Mouse (Mus musculus) left cerebral cortex, adult 2 months (tissue): ENCODE results near the gene Vps26a. TPM values are rescaled to one million over a fixed set of nuclear protein-coding genes. Genes with fewer than 3 reads are reported as not detected.
A peak's percentile ranks its signal among the peaks of the same experiment; 100 is the strongest.

Source experiments
- DNase-seq, 2 experiments: peaks; one replicate each; pipeline ENCODE4 v3.0.0; 2021 to 2022; ENCODE audit warnings: low spot score in 2 of 2, mixed read lengths in 1 of 2; ENCODE audit errors: extremely low spot score in 1 of 2
- H3K27ac ChIP-seq: fragments of 200-600 bp; 2 replicates; pipeline ENCODE4 v1.8.1; 2022
- H3K4me3 ChIP-seq: fragments of 200-600 bp; 2 replicates; pipeline ENCODE4 v1.8.1; 2022
- CTCF ChIP-seq: fragments of 200-600 bp; IDR thresholded peaks from 2 replicates; pipeline ENCODE4 v1.8.1; 2022; ENCODE audit warnings: antibody characterized with exemption, mild to moderate bottlenecking, moderate library complexity
- intact Hi-C: fragments of 180-260 bp; cut with DNase I; formaldehyde crosslinking; loops from one replicate; pipeline ENCODE4 v1.15.1; 2025
- long read RNA-seq, 2 experiments: library from polyadenylated mRNA; stranded (forward); transcript quantifications; one replicate each; pipeline ENCODE4 v2.0.0; 2021; ENCODE audit warnings: borderline mapping rate in 2 of 2
- total RNA-seq, 2 experiments: library from RNA; stranded (reverse); gene quantifications; 2 replicates each; pipeline ENCODE4 v1.2.3; 2021

Gene Vps26a
- 10 to 100 TPM; 46.9 to 47.4 TPM for total RNA-seq
- long read RNA-seq, experiment 1, transcript Vps26a-202 (9 exons, 2,597 nt) = major isoform, 75 of 105 reads
- long read RNA-seq, experiment 1, partial matches to known transcripts = 4 of 105 reads
- long read RNA-seq, experiment 1, other reads (novel, unspliced or antisense) = 22 of 105 reads
- long read RNA-seq, experiment 2, transcript Vps26a-202 (9 exons, 2,597 nt) = major isoform, 65 of 84 reads
- long read RNA-seq, experiment 2, partial matches to known transcripts = 0 of 84 reads
- long read RNA-seq, experiment 2, other reads (novel, unspliced or antisense) = 19 of 84 reads

- H3K27ac ChIP-seq = peak within 1 kb of the TSS; percentile 83
- TF ChIP-seq CTCF = no peak
- DNase-seq = peak; percentile 96
- intact Hi-C loops = loop anchor here (2.0 to 5.0 kb wide), 5 partner anchors 38 to 535 kb away; partner anchors contain the start of genes 4930507D05Rik, Ddx50, Hnrnph3 and Pbld2
- H3K4me3 ChIP-seq = peak within 1 kb of the TSS; percentile 86
Measured at GRCm38 (mm10) chr10:62486618-62487415, at the start of gene Vps26a. TSS of gene Vps26a (minus strand) at chr10:62486805.

- DNase-seq = no peak
- intact Hi-C loops = no loop called here
- TF ChIP-seq CTCF = no peak
- no peak overlapping the region for H3K27ac ChIP-seq
- no peak overlapping the region for H3K4me3 ChIP-seq
Measured at GRCm38 (mm10) chr10:62534509-62534908, 47.9 kb upstream of the Vps26a start.

GRCm38 (mm10) chr10:62532832-62533231 is 46.2 kb upstream of the Vps26a start:
- H3K4me3 ChIP-seq = no peak overlapping the region
- no peak for DNase-seq
- intact Hi-C loops = no loop called here
- H3K27ac ChIP-seq = no peak overlapping the region
- no peak for TF ChIP-seq CTCF

- no peak for TF ChIP-seq CTCF
- Histone ChIP-seq H3K27ac (no peak overlapping the region), H3K4me3 (no peak overlapping the region)
- intact Hi-C loops = no loop called here
- DNase-seq = no peak
Measured at GRCm38 (mm10) chr10:62530183-62530582, 43.6 kb upstream of the Vps26a start.

- H3K27ac ChIP-seq = no peak within 1 kb of the TSS
- DNase-seq = no peak
- intact Hi-C loops = no loop called here
- TF ChIP-seq CTCF = no peak
- H3K4me3 ChIP-seq = no peak within 1 kb of the TSS
Measured at GRCm38 (mm10) chr10:62527351-62527750, 40.7 kb upstream of the Vps26a start, which contains the start of gene Srgn. TSS of gene Srgn (minus strand) at chr10:62527451.

- TF ChIP-seq CTCF = no peak
- intact Hi-C loops = no loop called here
- Histone ChIP-seq H3K27ac (no peak overlapping the region), H3K4me3 (no peak overlapping the region)
- DNase-seq = no peak
Measured at GRCm38 (mm10) chr10:62522346-62522950, 35.8 kb upstream of the Vps26a start.

GRCm38 (mm10) chr10:62521763-62522162 is 35.2 kb upstream of the Vps26a start:
- intact Hi-C loops = no loop called here
- no peak overlapping the region for H3K27ac ChIP-seq
- no peak overlapping the region for H3K4me3 ChIP-seq
- no peak for TF ChIP-seq CTCF
- no peak for DNase-seq

- intact Hi-C loops = no loop called here
- H3K27ac ChIP-seq = no peak overlapping the region
- no peak for TF ChIP-seq CTCF
- no peak for DNase-seq
- no peak overlapping the region for H3K4me3 ChIP-seq
Measured at GRCm38 (mm10) chr10:62520911-62521310, 34.3 kb upstream of the Vps26a start.

GRCm38 (mm10) chr10:62517511-62517910 is 30.9 kb upstream of the Vps26a start:
- TF ChIP-seq CTCF = no peak
- Histone ChIP-seq H3K27ac (no peak overlapping the region), H3K4me3 (no peak overlapping the region)
- intact Hi-C loops = no loop called here
- no peak for DNase-seq

- intact Hi-C loops = no loop called here
- Histone ChIP-seq H3K4me3 (no peak overlapping the region), H3K27ac (no peak overlapping the region)
- TF ChIP-seq CTCF = no peak
- no peak for DNase-seq
Measured at GRCm38 (mm10) chr10:62512855-62513254, 26.2 kb upstream of the Vps26a start.

GRCm38 (mm10) chr10:62511528-62511927 is 24.9 kb upstream of the Vps26a start:
- DNase-seq = no peak
- H3K4me3 ChIP-seq = no peak overlapping the region
- TF ChIP-seq CTCF = no peak
- H3K27ac ChIP-seq = no peak overlapping the region
- intact Hi-C loops = no loop called here
